Mouse (Mus musculus) cortical plate, adult 2 months (tissue): Measurements from ENCODE around the gene Slc7a5. TPM values are rescaled to one million over a fixed set of nuclear protein-coding genes. Genes with fewer than 3 reads are reported as not detected.

Experiments
- H3K27ac ChIP-seq: fragments of 200-500 bp; 2 replicates; pipeline ENCODE4 v1.5.1; 2012; ENCODE audit warnings: low read length, control low read depth, inconsistent platforms; ENCODE audit not compliant: insufficient read depth
- H3K4me1 ChIP-seq: fragments of 200-500 bp; 2 replicates; pipeline ENCODE4 v1.6.1; 2011; ENCODE audit warnings: low read length; ENCODE audit not compliant: control insufficient read depth, insufficient read depth
- H3K4me3 ChIP-seq: fragments of 200-500 bp; 2 replicates; pipeline ENCODE4 v1.5.1; 2011; ENCODE audit warnings: mild to moderate bottlenecking, low read length, control low read depth; ENCODE audit not compliant: insufficient read depth
- CTCF ChIP-seq: fragments of 200-500 bp; IDR thresholded peaks from 2 replicates; pipeline ENCODE4 v1.5.1; 2011; ENCODE audit warnings: mild to moderate bottlenecking, control low read depth, low read length; ENCODE audit not compliant: insufficient read depth; ENCODE audit errors: extremely low read depth
- POLR2A ChIP-seq: fragments of 200-500 bp; IDR thresholded peaks from 2 replicates; pipeline ENCODE4 v1.6.1; 2011; ENCODE audit warnings: mild to moderate bottlenecking, low read length, control low read depth; ENCODE audit not compliant: insufficient read depth; ENCODE audit errors: extremely low read depth
- polyA plus RNA-seq: library from polyadenylated mRNA; depleted of rRNA; stranded (reverse); fragments of >200 nt; gene quantifications from 2 replicates; pipeline ENCODE4 v1.2.3, GENCODE M21; 2012; rRNA removed

Slc7a5 gene
- polyA plus RNA-seq, 1 experiment: 74.1 TPM

GRCm38 (mm10) chr8:121832503-121832902 lies 75.0 kb downstream of the Slc7a5 start:
- Histone ChIP-seq H3K4me3 (no peak overlapping the region), H3K27ac (no peak overlapping the region), H3K4me1 (peaks cover 7% of the 10 kb centered on the region)
- TF ChIP-seq CTCF: peak; percentile 64
- TF ChIP-seq POLR2A: no peak

- Histone ChIP-seq H3K4me1 (peaks cover 7% of the 10 kb centered on the region), H3K4me3 (no peak overlapping the region), H3K27ac (peak overlapping the region; percentile 31; the same call in 1 of the 2 replicates)
- no peak for TF ChIP-seq POLR2A
- no peak for TF ChIP-seq CTCF
Measured at GRCm38 (mm10) chr8:121832061-121832460, 75.4 kb downstream of the Slc7a5 start.

Other genes starting within 250 kb of the Slc7a5 start
- gene Jph3, start 178.1 kb downstream of the Slc7a5 start, polyA plus RNA-seq: 196 and 211 TPM in 2 replicates
- 46.8 and 51.7 TPM in 2 replicates for gene Klhdc4, start 78.1 kb downstream of the Slc7a5 start, polyA plus RNA-seq
- 0.29 and 0.42 TPM in 2 replicates for gene Car5a, start 37.2 kb upstream of the Slc7a5 start, polyA plus RNA-seq
- gene Banp, start 42.1 kb upstream of the Slc7a5 start, polyA plus RNA-seq: 68.4 and 76.1 TPM in 2 replicates